Mouse (Mus musculus): ENCODE results near the gene Prokr2.

DNA sequence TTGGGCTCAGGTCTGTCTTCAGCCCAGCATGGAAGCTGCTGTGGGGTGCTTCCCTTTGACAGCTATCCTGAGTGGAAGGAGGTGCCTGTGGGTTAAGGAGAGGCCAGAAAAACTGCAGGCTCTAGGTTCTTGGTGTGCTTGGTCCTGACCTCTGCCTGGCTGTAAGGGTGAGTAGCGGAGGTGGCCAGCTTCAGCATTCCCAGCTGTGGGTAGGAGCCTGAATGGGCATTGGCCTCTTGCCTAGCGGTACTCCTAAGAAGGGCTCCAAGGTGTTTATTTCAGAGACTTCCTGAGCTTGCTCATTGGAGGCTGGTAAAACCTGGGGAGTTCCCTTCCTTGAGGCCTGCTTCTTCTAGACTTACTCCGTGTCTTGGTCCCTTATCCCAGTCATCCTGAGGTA is 94.0 kb downstream of the Prokr2 start:
- TF ChIP-seq CTCF (IDR thresholded peaks at IDR 0.05; ENCODE audit: control insufficient read depth, insufficient read depth, insufficient replicate concordance, low read depth, low read length) (no peak), POLR2A (IDR thresholded peaks at IDR 0.05; ENCODE audit: control insufficient read depth, low read depth, low read length) (no peak)

All from testis, adult 2 months (tissue).